Mouse (Mus musculus) B cell, adult (primary cell): ENCODE results near the gene Gm9972. TPM values are rescaled to one million over a fixed set of nuclear protein-coding genes. Genes with fewer than 3 reads are reported as not detected.

Experiments used
- total RNA-seq: library from RNA; stranded (reverse); gene quantifications from 4 replicates; pipeline ENCODE4 v1.2.4, GENCODE M21; 2023; ENCODE audit not compliant: inconsistent age

Gene Gm9972
- total RNA-seq, result not detected in 4 replicates

DNA sequence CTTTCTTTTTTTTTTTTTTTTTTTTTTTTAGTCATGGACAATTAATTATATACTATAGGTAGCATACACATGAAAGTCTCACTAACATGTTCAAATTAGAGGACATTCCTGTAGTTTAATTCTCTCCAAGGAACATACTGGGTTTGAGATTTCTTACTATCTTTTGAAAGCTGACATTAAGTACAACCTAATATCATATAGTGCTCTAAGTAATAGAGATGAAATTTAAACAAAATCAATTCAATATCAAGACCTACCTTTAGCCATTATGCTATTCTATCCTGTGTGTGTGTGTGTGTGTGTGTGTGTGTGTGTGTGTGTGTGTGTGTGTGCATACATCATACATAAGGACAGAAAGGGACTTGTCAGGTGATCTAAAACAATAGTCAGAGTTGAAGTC lies at the start of gene Gm9972:
Gene Gm9972, plus strand, starts transcription at position 301 of the 400 bp plus-strand sequence.

Other genes starting within 250 kb of the Gm9972 start
- not detected in 4 replicates for gene Atp10b, start 114.1 kb downstream of the Gm9972 start, total RNA-seq